Mouse (Mus musculus) limb, embryonic 10.5 days (tissue): ENCODE results near the gene U2af2. TPM values are rescaled to one million over a fixed set of nuclear protein-coding genes. Genes with fewer than 3 reads are reported as not detected.

Experiments used
- DNase-seq: peaks from one replicate; pipeline ENCODE4 v3.0.0-alpha.2; 2017; ENCODE audit warnings: low spot score
- H3K27ac ChIP-seq: fragments of 300-500 bp; sonication (generic); 2 replicates; pipeline ENCODE4 v1.5.1; 2016; ENCODE audit warnings: mild to moderate bottlenecking
- H3K27me3 ChIP-seq: fragments of 300-500 bp; sonication (generic); 2 replicates; pipeline ENCODE4 v1.6.1; 2016; ENCODE audit warnings: low read depth, mild to moderate bottlenecking; ENCODE audit not compliant: poor library complexity, severe bottlenecking
- H3K36me3 ChIP-seq: fragments of 300-500 bp; sonication (generic); 2 replicates; pipeline ENCODE4 v1.6.1; 2016; ENCODE audit warnings: mild to moderate bottlenecking, moderate library complexity
- H3K4me1 ChIP-seq: fragments of 300-500 bp; sonication (generic); 2 replicates; pipeline ENCODE4 v1.6.1; 2016
- H3K4me3 ChIP-seq: fragments of 300-500 bp; sonication (generic); 2 replicates; pipeline ENCODE4 v1.5.1; 2016; ENCODE audit warnings: mild to moderate bottlenecking, moderate library complexity
- H3K9me3 ChIP-seq: fragments of 300-500 bp; sonication (generic); replicated peaks from 2 replicates; pipeline ENCODE4 v1.6.1; 2016; ENCODE audit warnings: mild to moderate bottlenecking
- WGBS: fragments of 180-500 bp; shearing (Covaris S2); methylation state at CpG from one replicate; pipeline ENCODE4 v1.1.7; 2016; 5-methylcytosine and 5-hydroxymethylcytosine counted together
- polyA plus RNA-seq: library from polyadenylated mRNA; unstranded; fragments of >200 nt; fragmentation: Nextera tagmentation; extraction: Ambion mirVana; gene quantifications from 2 replicates; pipeline ENCODE4 v1.2.1, GENCODE M21; 2016

U2af2 gene
- polyA plus RNA-seq, 1 experiment from 2014 or later = 202 TPM

DNA sequence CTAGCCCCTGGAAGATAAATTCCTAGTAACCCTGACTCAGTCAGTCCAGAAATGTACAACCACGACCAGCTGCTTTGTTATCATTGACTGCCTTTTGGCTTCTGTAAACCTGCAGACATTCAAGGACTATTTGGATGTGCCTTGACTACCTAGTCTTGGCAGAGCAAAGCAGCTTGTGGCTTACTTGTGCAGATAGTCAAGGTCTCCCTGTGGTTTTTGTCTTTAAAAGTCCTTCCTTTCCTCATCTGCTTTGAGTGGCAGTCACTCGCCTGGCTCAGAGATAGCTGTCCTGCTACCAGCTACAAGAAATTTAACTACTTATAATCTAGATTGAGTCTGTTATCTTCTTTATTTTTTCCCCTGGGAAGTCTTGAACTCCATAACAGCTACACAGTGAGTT lies 17.0 kb upstream of the U2af2 start:
- Histone ChIP-seq H3K27ac (no peak overlapping the region), H3K27me3 (no peaks in the 10 kb centered on the region), H3K4me3 (no peak overlapping the region), H3K9me3 (no peaks in the 10 kb centered on the region), H3K4me1 (no peaks in the 10 kb centered on the region), H3K36me3 (peaks cover 5% of the 10 kb centered on the region; the same call in 1 of the 2 replicates)
- WGBS = 86% methylated on average over 2 of the region's 2 CpGs
- DNase-seq = no peak

DNA sequence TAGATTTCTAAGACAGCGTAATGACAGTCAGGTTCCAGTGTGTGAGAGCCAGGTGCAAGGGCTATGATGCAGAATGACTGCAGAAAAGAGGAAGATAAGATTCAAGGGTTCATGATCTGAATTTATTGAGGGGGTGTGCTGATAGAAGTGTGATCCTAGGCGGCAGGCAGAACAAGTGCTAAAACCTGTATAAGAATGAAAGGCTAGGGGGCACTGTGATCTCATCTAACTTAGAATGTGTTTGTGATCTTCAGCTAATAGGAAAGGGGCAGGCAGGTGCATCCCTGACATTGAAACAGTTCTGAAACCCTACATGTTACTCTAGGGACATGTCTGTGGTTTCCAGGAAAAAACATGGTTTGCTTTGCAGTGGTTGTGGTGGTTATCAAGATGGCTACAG lies 15.8 kb upstream of the U2af2 start:
- no peak overlapping the region for H3K4me3 ChIP-seq
- no peaks in the 10 kb centered on the region for H3K9me3 ChIP-seq
- H3K4me1 ChIP-seq = peaks cover 7% of the 10 kb centered on the region
- H3K36me3 ChIP-seq = peaks cover 4% of the 10 kb centered on the region; the same call in 1 of the 2 replicates
- no peak for DNase-seq
- no peaks in the 10 kb centered on the region for H3K27me3 ChIP-seq
- 76% methylated on average over 2 of the region's 2 CpGs for WGBS
- no peak overlapping the region for H3K27ac ChIP-seq

DNA sequence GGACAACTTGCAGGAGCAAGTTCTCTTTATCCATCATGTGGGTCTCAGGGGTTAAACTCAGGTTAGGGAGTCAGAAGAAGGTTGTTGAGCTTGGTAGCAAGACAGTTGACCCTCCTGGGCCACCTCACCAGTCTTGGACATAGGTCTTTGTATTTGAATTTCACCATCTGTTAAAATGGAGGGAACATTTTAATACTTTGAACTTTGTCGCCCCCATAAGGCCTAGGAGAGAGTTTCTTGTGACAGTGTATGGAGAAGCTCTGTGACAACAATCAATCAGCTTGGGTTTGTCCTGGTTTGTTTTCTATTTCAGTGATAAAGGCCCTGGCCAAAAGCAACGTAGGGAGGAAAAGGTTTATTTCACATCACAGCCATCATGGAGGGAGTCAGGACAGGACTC lies 14.6 kb upstream of the U2af2 start:
- no peak overlapping the region for H3K4me3 ChIP-seq
- no peak for DNase-seq
- no peaks in the 10 kb centered on the region for H3K36me3 ChIP-seq
- H3K9me3 ChIP-seq = no peaks in the 10 kb centered on the region
- peaks cover 16% of the 10 kb centered on the region for H3K4me1 ChIP-seq
- H3K27me3 ChIP-seq = peaks cover 8% of the 10 kb centered on the region
- H3K27ac ChIP-seq = no peak overlapping the region
- 30% methylated on average over 2 of the region's 2 CpGs for WGBS

DNA sequence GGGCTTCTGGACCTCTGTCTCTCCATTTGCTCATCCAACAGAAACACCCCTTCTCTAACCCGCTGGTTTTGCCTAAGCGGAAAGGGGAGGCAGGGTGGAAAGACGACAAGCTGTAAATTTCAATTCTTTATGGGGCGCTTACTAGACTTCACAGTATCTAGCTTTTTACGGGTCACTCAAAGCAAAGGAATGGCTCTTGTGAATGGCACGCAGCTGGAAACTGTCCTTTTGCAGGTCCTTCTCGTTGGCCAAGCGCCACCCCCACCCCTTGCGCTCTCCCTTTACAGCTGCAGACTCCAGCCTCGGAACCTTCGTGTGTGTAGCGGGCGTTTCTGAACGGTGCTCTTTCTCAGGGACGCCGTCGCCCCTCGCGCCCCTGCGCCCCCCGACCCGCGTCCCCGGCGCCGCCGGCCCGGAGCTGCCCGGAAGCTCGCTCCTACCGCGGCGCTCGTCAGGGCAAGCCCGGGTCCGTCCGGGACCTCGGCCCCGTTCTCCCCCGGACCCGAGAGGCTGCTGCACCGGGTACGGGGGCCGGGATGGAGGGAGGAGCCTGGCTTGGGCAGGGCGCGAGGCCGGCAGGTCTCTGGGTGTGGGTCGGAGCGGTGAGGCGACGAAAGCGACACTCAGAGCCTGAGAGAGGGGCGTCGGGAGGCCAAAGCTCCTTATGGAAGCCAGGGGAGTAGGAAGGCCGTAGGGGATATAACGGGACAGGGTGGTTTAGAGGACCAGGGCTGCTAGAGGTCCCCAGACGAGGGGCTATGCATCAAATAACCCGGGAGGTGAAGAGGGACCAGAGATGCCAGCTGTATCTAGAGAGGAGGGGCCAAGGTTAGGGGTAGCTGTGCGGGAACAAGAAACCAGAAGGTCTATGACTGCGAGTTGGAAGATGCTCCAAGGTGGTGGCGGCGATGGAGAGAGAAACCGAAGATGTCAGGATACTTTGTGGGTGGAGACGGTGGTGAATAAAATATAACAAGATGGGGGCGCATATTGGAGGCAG lies 10.4 kb upstream of the U2af2 start, which contains the start of gene Zfp580:
Zfp580 (plus strand) TSS at position 346 of the 1,000 bp plus-strand sequence.
- Histone ChIP-seq H3K36me3 (no peaks in the 10 kb centered on the region), H3K9me3 (no peaks in the 10 kb centered on the region), H3K27me3 (peaks cover 50% of the 10 kb centered on the region), H3K4me1 (peaks cover 37% of the 10 kb centered on the region), H3K27ac (peak within 1 kb of the TSS; percentile 93), H3K4me3 (peak within 1 kb of the TSS; percentile 92)
- 2% methylated on average over 65 of the region's 65 CpGs for WGBS
- peak; percentile 91 for DNase-seq

DNA sequence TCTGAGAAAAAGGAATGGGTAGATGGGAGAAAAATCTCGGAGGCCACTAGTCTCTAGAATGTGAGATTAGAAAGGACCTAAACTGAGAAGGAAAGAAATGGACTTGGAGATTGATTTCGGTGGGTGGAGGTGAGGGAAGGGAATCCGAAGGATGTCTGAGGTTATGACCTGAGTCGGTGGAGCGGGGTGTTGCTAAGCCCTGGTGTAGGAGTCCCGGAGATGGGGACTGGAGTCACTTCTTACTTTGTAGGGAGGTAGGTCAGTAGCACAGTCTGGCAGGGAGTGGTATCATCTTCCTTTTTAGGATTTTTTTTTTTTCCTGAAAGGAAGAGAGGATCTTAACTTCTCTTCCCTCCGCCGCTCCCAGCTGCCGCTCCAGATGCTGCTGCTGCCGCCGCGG lies 9.5 kb upstream of the U2af2 start:
- H3K27ac ChIP-seq = no peak overlapping the region
- no peaks in the 10 kb centered on the region; the same call in 1 of the 2 replicates for H3K9me3 ChIP-seq
- peaks cover 46% of the 10 kb centered on the region for H3K4me1 ChIP-seq
- H3K27me3 ChIP-seq = peaks cover 59% of the 10 kb centered on the region
- H3K36me3 ChIP-seq = no peaks in the 10 kb centered on the region
- 6% methylated on average over 12 of the region's 12 CpGs for WGBS
- peak overlapping the region; percentile 92 for H3K4me3 ChIP-seq
- DNase-seq = no peak

DNA sequence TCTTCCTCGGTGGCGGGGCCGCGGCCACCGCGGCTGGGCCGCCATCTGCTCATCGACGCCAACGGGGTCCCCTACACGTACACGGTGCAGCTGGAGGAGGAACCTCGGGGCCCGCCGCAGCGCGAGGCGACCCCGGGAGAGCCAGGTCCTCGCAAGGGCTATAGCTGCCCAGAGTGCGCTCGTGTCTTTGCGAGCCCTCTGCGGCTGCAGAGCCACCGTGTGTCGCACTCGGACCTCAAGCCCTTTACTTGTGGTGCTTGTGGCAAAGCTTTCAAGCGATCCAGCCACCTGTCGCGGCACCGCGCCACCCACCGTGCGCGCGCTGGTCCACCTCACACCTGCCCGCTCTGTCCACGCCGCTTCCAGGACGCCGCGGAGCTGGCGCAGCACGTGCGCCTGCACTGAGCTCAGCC lies 9.0 kb upstream of the U2af2 start:
- H3K27me3 ChIP-seq = peaks cover 64% of the 10 kb centered on the region
- no peaks in the 10 kb centered on the region for H3K36me3 ChIP-seq
- WGBS = 4% methylated on average over 45 of the region's 45 CpGs
- peaks cover 48% of the 10 kb centered on the region for H3K4me1 ChIP-seq
- no peaks in the 10 kb centered on the region; the same call in 1 of the 2 replicates for H3K9me3 ChIP-seq
- peak; percentile 56 for DNase-seq
- peak overlapping the region; percentile 92 for H3K4me3 ChIP-seq
- H3K27ac ChIP-seq = peak overlapping the region; percentile 26; the same call in 1 of the 2 replicates

DNA sequence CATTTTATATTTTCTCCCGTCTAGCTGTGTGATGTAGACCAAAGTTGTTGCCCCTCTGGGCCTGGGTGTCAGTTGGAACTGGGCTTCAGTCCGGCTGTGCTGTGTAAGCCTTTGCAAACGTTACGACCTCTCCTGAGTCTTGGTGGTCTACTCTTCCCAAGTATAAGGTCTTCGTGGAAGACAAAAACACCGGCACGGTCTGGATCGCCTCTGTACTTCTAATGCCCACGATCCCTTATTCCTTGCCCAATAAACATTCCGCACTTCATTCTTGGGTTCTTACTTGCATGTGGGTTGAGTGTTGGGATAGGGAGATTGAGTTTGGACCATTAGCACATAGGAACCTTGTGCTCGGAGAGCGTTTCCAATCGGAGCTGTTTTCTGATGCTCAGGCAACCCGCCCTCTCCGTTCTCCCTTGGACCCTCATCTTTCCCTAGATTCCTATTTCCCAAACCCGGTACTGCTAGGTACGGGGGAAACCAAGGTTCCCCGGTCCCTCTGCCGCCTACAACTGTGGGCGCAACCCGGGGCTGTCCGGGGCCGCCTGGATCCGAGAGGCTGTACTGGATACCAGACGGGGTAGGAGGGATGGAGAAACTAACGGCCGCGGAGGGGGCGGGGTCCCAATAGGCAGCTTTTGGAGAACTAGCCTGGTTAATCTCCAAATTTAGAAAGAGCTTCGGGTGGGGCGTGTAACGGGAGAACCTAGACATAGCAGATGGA lies 8.3 kb upstream of the U2af2 start:
- H3K36me3 ChIP-seq = no peaks in the 10 kb centered on the region
- H3K27ac ChIP-seq = 0 out of 2 replicates have a peak overlapping the region, but pooled peaks have one; percentile 19
- peak overlapping the region; percentile 92 for H3K4me3 ChIP-seq
- peak; percentile 46 for DNase-seq
- H3K9me3 ChIP-seq = no peaks in the 10 kb centered on the region; the same call in 1 of the 2 replicates
- 7% methylated on average over 32 of the region's 32 CpGs for WGBS
- H3K27me3 ChIP-seq = peaks cover 71% of the 10 kb centered on the region
- H3K4me1 ChIP-seq = peaks cover 48% of the 10 kb centered on the region

DNA sequence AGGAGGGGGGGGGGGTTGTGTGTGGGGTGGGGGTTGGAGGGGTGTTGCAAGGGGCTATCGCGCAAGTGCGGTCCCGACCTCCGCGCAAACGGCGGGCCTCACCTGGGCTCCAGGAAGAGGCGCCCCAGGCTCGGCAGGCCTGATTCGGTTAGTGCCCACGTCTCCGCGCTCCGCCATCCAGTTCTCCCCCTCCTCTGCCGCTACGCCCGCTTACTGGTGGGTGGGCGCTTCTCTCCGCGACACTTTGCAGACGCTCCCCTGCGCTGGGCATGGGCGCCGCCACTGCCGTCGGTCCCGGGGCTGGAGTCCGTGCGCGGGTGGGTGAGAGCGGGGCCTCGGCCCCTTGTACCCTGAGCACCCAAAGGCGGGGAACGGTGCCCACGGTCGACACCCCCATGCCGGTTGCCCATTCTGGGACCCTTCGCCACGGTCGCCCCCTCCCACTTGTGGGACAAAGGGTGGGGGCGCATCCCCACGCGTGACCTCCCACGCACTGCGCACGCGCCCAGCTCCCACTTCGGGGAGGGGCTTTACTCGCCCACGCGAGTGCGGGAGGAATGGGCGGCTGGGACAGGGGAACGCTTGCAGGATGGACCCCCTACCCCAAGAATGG lies 5.2 kb upstream of the U2af2 start:
- H3K36me3 ChIP-seq = no peaks in the 10 kb centered on the region
- peaks cover 49% of the 10 kb centered on the region for H3K4me1 ChIP-seq
- H3K27me3 ChIP-seq = peaks cover 74% of the 10 kb centered on the region
- H3K4me3 ChIP-seq = peak overlapping the region; percentile 59
- peak overlapping the region; percentile 80 for H3K27ac ChIP-seq
- WGBS = 3% methylated on average over 54 of the region's 55 CpGs
- H3K9me3 ChIP-seq = no peaks in the 10 kb centered on the region; the same call in 1 of the 2 replicates
- peak; percentile 70 for DNase-seq

DNA sequence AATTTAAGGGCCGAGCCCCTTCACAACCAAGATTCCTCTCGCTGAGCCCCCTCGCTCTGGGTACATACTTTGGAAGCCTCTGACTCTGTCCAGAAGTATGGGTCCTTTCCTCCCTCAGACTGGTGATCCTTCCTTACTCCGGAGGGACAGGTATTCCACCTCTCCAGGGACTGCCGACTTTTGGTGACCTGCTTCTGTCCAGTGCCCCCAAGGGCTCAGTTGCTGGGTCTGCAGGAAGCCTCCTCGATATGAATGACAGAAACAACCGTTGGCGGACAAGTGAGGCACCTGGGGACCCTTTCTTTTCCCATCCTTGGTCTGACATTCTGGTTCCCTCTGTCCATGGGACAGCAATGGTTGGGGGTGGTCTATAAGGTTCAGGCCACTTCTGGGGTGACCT lies 4.6 kb upstream of the U2af2 start:
- 33% methylated on average over 8 of the region's 8 CpGs for WGBS
- H3K27me3 ChIP-seq = peaks cover 68% of the 10 kb centered on the region
- peak overlapping the region; percentile 59 for H3K4me3 ChIP-seq
- no peak for DNase-seq
- peaks cover 43% of the 10 kb centered on the region for H3K4me1 ChIP-seq
- no peaks in the 10 kb centered on the region; the same call in 1 of the 2 replicates for H3K9me3 ChIP-seq
- no peaks in the 10 kb centered on the region for H3K36me3 ChIP-seq
- 0 out of 2 replicates have a peak overlapping the region, but pooled peaks have one; percentile 80 for H3K27ac ChIP-seq

DNA sequence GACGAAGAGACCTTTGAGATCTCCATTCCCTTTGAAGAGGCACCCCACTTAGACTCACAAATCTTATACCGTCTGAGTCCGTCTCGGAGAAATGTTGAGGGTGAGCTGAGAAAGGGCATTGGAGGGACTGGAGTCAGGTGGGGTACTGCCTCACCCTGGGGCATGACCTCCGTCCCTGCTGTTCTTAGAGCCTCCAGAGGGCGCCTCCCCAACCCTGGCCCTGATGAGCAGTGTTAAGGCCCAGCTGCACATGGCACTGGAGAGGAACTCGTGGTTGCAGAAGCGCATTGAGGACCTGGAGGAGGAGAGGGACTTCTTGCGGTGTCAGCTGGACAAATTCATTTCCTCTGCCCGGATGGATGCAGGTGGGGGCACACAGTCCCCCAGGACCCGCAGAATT lies 4.1 kb upstream of the U2af2 start:
- no peak for DNase-seq
- WGBS = 26% methylated on average over 11 of the region's 11 CpGs
- Histone ChIP-seq H3K9me3 (no peaks in the 10 kb centered on the region; the same call in 1 of the 2 replicates), H3K36me3 (no peaks in the 10 kb centered on the region), H3K27ac (no peak overlapping the region), H3K4me1 (peaks cover 39% of the 10 kb centered on the region), H3K27me3 (peaks cover 64% of the 10 kb centered on the region), H3K4me3 (peak overlapping the region; percentile 59; the same call in 1 of the 2 replicates)

DNA sequence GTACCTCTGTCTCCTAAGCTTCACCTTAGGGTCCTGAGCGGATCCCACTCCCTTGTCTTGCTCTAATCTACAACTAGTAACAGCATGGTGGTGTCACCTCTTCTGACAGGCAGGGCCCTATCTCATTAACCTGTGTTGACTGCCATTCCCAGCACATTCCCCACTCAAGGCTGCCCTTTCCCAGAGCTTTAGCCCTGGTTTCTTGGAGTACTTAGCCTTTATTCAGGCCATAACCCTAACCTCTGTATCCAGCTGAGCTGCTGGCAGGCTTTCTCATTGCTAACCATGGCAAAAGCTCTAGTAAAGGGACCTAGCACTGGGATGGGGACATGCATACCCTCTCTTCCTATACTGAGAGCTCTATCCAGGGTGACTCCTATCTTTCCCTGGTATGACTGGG lies 3.3 kb upstream of the U2af2 start:
- Histone ChIP-seq H3K27me3 (peaks cover 56% of the 10 kb centered on the region), H3K27ac (no peak overlapping the region), H3K4me1 (peaks cover 33% of the 10 kb centered on the region), H3K9me3 (no peaks in the 10 kb centered on the region; the same call in 1 of the 2 replicates), H3K4me3 (0 out of 2 replicates have a peak overlapping the region, but pooled peaks have one; percentile 6), H3K36me3 (no peaks in the 10 kb centered on the region)
- DNase-seq = no peak
- 91% methylated on average over 1 of the region's 1 CpGs for WGBS

DNA sequence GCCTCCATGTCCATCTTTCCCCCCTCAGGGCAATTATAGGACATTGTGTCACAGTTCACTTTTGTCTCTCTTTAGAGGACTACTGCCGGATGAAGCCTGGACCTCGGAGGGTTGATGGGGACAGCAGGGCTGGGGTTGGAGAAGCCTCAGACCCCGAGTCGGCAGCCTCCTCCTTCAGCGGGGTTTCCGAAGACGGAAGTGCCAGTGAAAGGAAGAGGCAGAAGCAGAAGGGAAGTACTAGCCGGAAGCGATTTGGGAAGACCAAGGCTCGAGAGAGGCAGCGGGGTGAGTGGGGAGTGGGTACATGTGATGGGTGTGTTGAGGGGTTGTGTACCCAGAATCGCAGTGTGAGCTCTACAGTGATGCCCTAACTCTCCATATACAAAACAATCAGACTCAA lies 2.5 kb upstream of the U2af2 start:
- Histone ChIP-seq H3K9me3 (no peaks in the 10 kb centered on the region; the same call in 1 of the 2 replicates), H3K36me3 (peaks cover 6% of the 10 kb centered on the region), H3K4me1 (peaks cover 35% of the 10 kb centered on the region), H3K27ac (no peak overlapping the region), H3K4me3 (no peak overlapping the region; the same call in 1 of the 2 replicates), H3K27me3 (peaks cover 48% of the 10 kb centered on the region)
- no peak for DNase-seq
- 91% methylated on average over 12 of the region's 12 CpGs for WGBS
